Mouse (Mus musculus): ENCODE measurements around the gene Olfr1373. TPM values are rescaled to one million over a fixed set of nuclear protein-coding genes. Genes with fewer than 3 reads are reported as not detected.

Gene Olfr1373
- total and polyA plus RNA-seq, 3 experiments = not detected

GRCm38 (mm10) chr11:52129171-52129570 lies 16.2 kb downstream of the Olfr1373 start:
- Histone ChIP-seq H3K79me2 (ENCODE audit: control insufficient read depth, insufficient read depth, low read length, poor library complexity) (no peaks in the 10 kb centered on the region), H3K27me3 (ENCODE audit: control insufficient read depth in 1 of 2, insufficient read depth in 2 of 2, low read length in 2 of 2) (no peaks in the 10 kb centered on the region), H3K36me3 (ENCODE audit: control insufficient read depth in 1 of 2, insufficient read depth in 2 of 2, low read length in 2 of 2) (peaks cover 0 to 2% of the 10 kb centered on the region in 2 experiments; a peak in 2 of 4 replicates), H3K9ac (ENCODE audit: control insufficient read depth, low read depth, low read length, poor library complexity, severe bottlenecking) (no peak overlapping the region), H3K27ac (ENCODE audit: control insufficient read depth, low read depth, low read length) (no peak overlapping the region), H3K9me3 (replicated peaks; ENCODE audit: insufficient read depth, low read length) (no peaks in the 10 kb centered on the region), H3K4me1 (ENCODE audit: control insufficient read depth in 1 of 2, insufficient read depth in 2 of 2, low read length in 2 of 2) (0 out of 4 replicates have a peak, but pooled peaks cover 0 to 3% of the 10 kb centered on the region in 2 experiments), H3K4me3 (ENCODE audit: control insufficient read depth in 1 of 2, insufficient read depth in 1 of 2, low read depth in 2 of 2, low read length in 2 of 2) (no peak overlapping the region)
- peak; percentile 35 for TF ChIP-seq SMC3 (IDR thresholded peaks at IDR 0.05; ENCODE audit: low read depth, low read length)
- no peak for TF ChIP-seq CHD1 (IDR thresholded peaks at IDR 0.05; ENCODE audit: low read depth, low read length)
- no peak for TF ChIP-seq NELFE (IDR thresholded peaks at IDR 0.05; ENCODE audit: low read depth, low read length)
- peak; percentile 25 to 36 (median 35) for TF ChIP-seq CTCF (IDR thresholded peaks at IDR 0.05 in 2 of 3, conservative IDR thresholded peaks at IDR 0.05 in 1 of 3; ENCODE audit: control insufficient read depth in 1 of 3, insufficient read depth in 1 of 3, low read depth in 2 of 3, low read length in 3 of 3, poor library complexity in 1 of 3, severe bottlenecking in 1 of 3)
- TF ChIP-seq ZMIZ1 (IDR thresholded peaks at IDR 0.05; ENCODE audit: low read depth, low read length) = 0 out of 2 replicates have a peak, but pooled peaks have one; percentile 40
- no peak for TF ChIP-seq KAT2A (conservative IDR thresholded peaks at IDR 0.05; ENCODE audit: low read depth, low read length)
- 0 out of 2 replicates have a peak, but pooled peaks have one; percentile 36 for TF ChIP-seq POLR2AphosphoS2 (IDR thresholded peaks at IDR 0.05; ENCODE audit: low read length)
- TF ChIP-seq ZC3H11A (IDR thresholded peaks at IDR 0.05; ENCODE audit: low read depth, low read length) = peak; percentile 12; the same call in 1 of the 2 replicates
- peak; percentile 44 for DNase-seq (ENCODE audit: low read depth, low spot score)

- Histone ChIP-seq H3K4me3 (ENCODE audit: control insufficient read depth in 1 of 2, insufficient read depth in 1 of 2, low read depth in 2 of 2, low read length in 2 of 2) (no peak overlapping the region), H3K27me3 (ENCODE audit: control insufficient read depth in 1 of 2, insufficient read depth in 2 of 2, low read length in 2 of 2) (no peaks in the 10 kb centered on the region), H3K27ac (ENCODE audit: control insufficient read depth, low read depth, low read length) (no peak overlapping the region), H3K9ac (ENCODE audit: control insufficient read depth, low read depth, low read length, poor library complexity, severe bottlenecking) (no peak overlapping the region), H3K9me3 (replicated peaks; ENCODE audit: insufficient read depth, low read length) (no peaks in the 10 kb centered on the region), H3K79me2 (ENCODE audit: control insufficient read depth, insufficient read depth, low read length, poor library complexity) (no peaks in the 10 kb centered on the region), H3K36me3 (ENCODE audit: control insufficient read depth in 1 of 2, insufficient read depth in 2 of 2, low read length in 2 of 2) (peaks cover 0 to 9% of the 10 kb centered on the region in 2 experiments; a peak in 2 of 4 replicates), H3K4me1 (ENCODE audit: control insufficient read depth in 1 of 2, insufficient read depth in 2 of 2, low read length in 2 of 2) (0 out of 4 replicates have a peak, but pooled peaks cover 0 to 3% of the 10 kb centered on the region in 2 experiments)
- TF ChIP-seq JUND (IDR thresholded peaks at IDR 0.05; ENCODE audit: low read depth, low read length) (no peak), POLR2AphosphoS2 (IDR thresholded peaks at IDR 0.05; ENCODE audit: low read length) (peak; percentile 48), MEF2A (IDR thresholded peaks at IDR 0.05; ENCODE audit: extremely low read depth, insufficient replicate concordance, low read depth, low read length, poor library complexity, severe bottlenecking) (no peak)
- DNase-seq (ENCODE audit: low read depth, low spot score) = peak; percentile 29
Measured at GRCm38 (mm10) chr11:52128316-52129061, 16.8 kb downstream of the Olfr1373 start.

- no peak overlapping the region for H3K9ac ChIP-seq (ENCODE audit: control insufficient read depth, low read depth, low read length, poor library complexity, severe bottlenecking)
- H3K4me3 ChIP-seq (ENCODE audit: control insufficient read depth in 1 of 2, insufficient read depth in 1 of 2, low read depth in 2 of 2, low read length in 2 of 2) = no peak overlapping the region
- H3K27ac ChIP-seq (ENCODE audit: control insufficient read depth, low read depth, low read length) = no peak overlapping the region
- peak; percentile 35 for DNase-seq (ENCODE audit: low read depth, low spot score)
- TF ChIP-seq MAX (IDR thresholded peaks at IDR 0.05; ENCODE audit: low read length) (no peak), SMC3 (IDR thresholded peaks at IDR 0.05; ENCODE audit: low read depth, low read length) (no peak), E2F4 (IDR thresholded peaks at IDR 0.05; ENCODE audit: borderline replicate concordance, low read depth, low read length) (no peak), MEF2A (IDR thresholded peaks at IDR 0.05; ENCODE audit: extremely low read depth, insufficient replicate concordance, low read depth, low read length, poor library complexity, severe bottlenecking) (no peak), SIN3A (IDR thresholded peaks at IDR 0.05; ENCODE audit: low read length) (no peak), TCF12 (IDR thresholded peaks at IDR 0.05; ENCODE audit: low read depth, low read length) (no peak), GABPA (IDR thresholded peaks at IDR 0.05; ENCODE audit: low read depth, low read length) (no peak), MAFK (IDR thresholded peaks at IDR 0.05; ENCODE audit: borderline replicate concordance, low read depth, low read length) (no peak), MYB (IDR thresholded peaks at IDR 0.05; ENCODE audit: low read depth, low read length) (no peak), USF1 (IDR thresholded peaks at IDR 0.05; ENCODE audit: low read depth, low read length) (no peak), RAD21 (IDR thresholded peaks at IDR 0.05; ENCODE audit: low read depth, low read length) (no peak), ZMIZ1 (IDR thresholded peaks at IDR 0.05; ENCODE audit: low read depth, low read length) (no peak), POLR2AphosphoS2 (IDR thresholded peaks at IDR 0.05; ENCODE audit: low read length) (no peak), UBTF (IDR thresholded peaks at IDR 0.05; ENCODE audit: borderline replicate concordance, insufficient read depth, low read depth, low read length) (no peak), MAZ (IDR thresholded peaks at IDR 0.05; ENCODE audit: low read depth, low read length) (no peak), CHD1 (IDR thresholded peaks at IDR 0.05; ENCODE audit: low read depth, low read length) (no peak), KAT2A (conservative IDR thresholded peaks at IDR 0.05; ENCODE audit: low read depth, low read length) (no peak)
- no peaks in the 10 kb centered on the region for H3K9me3 ChIP-seq (replicated peaks; ENCODE audit: insufficient read depth, low read length)
- H3K27me3 ChIP-seq (ENCODE audit: control insufficient read depth in 1 of 2, insufficient read depth in 2 of 2, low read length in 2 of 2) = no peaks in the 10 kb centered on the region
- peaks cover 0 to 13% of the 10 kb centered on the region in 2 experiments; a peak in 2 of 4 replicates for H3K36me3 ChIP-seq (ENCODE audit: control insufficient read depth in 1 of 2, insufficient read depth in 2 of 2, low read length in 2 of 2)
- 0 out of 4 replicates have a peak, but pooled peaks cover 0 to 3% of the 10 kb centered on the region in 2 experiments for H3K4me1 ChIP-seq (ENCODE audit: control insufficient read depth in 1 of 2, insufficient read depth in 2 of 2, low read length in 2 of 2)
- H3K79me2 ChIP-seq (ENCODE audit: control insufficient read depth, insufficient read depth, low read length, poor library complexity) = no peaks in the 10 kb centered on the region
Measured at GRCm38 (mm10) chr11:52127760-52128159, 17.6 kb downstream of the Olfr1373 start.

All from MEL (cell line).